In the genomic region with DNA sequence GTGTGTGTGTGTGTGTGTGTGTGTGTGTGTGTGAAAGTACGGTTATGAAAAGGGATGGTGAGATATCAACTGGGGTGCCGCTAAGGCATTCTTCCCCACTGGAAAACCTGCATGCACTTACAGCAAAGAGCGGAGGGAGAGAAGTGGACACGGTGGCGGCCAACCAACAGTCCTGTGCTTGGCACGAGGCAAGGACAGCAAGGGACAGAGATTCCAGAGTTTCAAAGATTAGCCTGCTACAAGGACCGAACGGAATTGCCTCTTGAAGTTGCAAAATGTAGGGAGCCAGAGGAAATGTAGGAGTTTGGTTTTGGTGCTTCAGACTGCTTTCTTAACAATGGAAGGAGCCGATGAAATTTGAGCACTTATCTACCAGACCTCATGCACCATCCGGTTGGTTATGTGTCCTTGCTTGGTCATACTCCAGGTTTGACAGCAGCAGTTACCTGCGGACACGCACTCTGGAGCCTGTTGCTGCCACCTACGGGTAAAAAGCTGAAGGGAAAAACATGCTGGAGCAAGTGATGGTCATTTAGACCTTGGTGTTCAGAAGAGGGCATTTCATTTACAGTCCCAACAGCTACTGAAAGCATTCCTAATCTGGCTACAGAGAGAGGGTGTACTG, we compare ENCODE assay signal across 8 mouse cellular contexts. TPM values are rescaled to one million over a fixed set of nuclear protein-coding genes. Genes with fewer than 3 reads are reported as not detected.
DNase-seq lines count a peak whose midpoint lies in the region; ATAC-seq and TF ChIP-seq lines count a peak whose summit lies in the region.

No protein-coding gene starts in this region.

- H3K9me3 ChIP-seq in forebrain, postnatal 0 days (ENCODE audit: low read length), result no peaks in the 10 kb centered on the region
- H3K9me3 ChIP-seq in hindbrain, embryonic 10.5 days, result no peaks in the 10 kb centered on the region
- H3K9me3 ChIP-seq in lung, embryonic 14.5 days (ENCODE audit: low read depth, low read length), result no peaks in the 10 kb centered on the region

- H3K9ac ChIP-seq in forebrain, postnatal 0 days, result peak overlapping the region; percentile 94
- peak overlapping the region; percentile 71; the same call in 1 of the 2 replicates for H3K9ac ChIP-seq in lung, embryonic 14.5 days

- H3K4me3 ChIP-seq in forebrain, postnatal 0 days (ENCODE audit: low read depth, low read length), result peak overlapping the region; percentile 86
- peak overlapping the region; percentile 83 for H3K4me3 ChIP-seq in hindbrain, embryonic 10.5 days
- H3K4me3 ChIP-seq in lung, embryonic 14.5 days (ENCODE audit: low read depth, low read length), result peak overlapping the region; percentile 67

- H3K4me1 ChIP-seq in forebrain, postnatal 0 days (ENCODE audit: insufficient read depth), result no peaks in the 10 kb centered on the region; the same call in 1 of the 2 replicates
- H3K4me1 ChIP-seq in hindbrain, embryonic 10.5 days (replicated peaks), result peaks cover 9% of the 10 kb centered on the region
- no peaks in the 10 kb centered on the region for H3K4me1 ChIP-seq in lung, embryonic 14.5 days (ENCODE audit: insufficient read depth)

- peak; percentile 38 for DNase-seq in 3T3-L1 (ENCODE audit: low read depth, low spot score)
- peak; percentile 44 to 53 for DNase-seq in cerebellum, adult 18-20 months
- peak; percentile 82 for DNase-seq in forebrain, postnatal 0 days
- DNase-seq in hindbrain, embryonic 10.5 days (ENCODE audit: low spot score), result peak; percentile 62
- peak; percentile 58 for DNase-seq in layer of hippocampus, adult 9-10 months (ENCODE audit: low spot score)
- peak; percentile 78 for DNase-seq in lung, embryonic 14.5 days
- DNase-seq in retina, postnatal 1 day, result peak; percentile 67
- no peak for DNase-seq in spleen, postnatal 36 days (ENCODE audit: low spot score in 2 of 2)

- 1% methylated on average over 13 of the region's 13 CpGs for WGBS in forebrain, postnatal 0 days
- 4% methylated on average over 13 of the region's 13 CpGs for WGBS in hindbrain, embryonic 10.5 days
- 2% methylated on average over 13 of the region's 13 CpGs for WGBS in lung, embryonic 14.5 days

- TF ChIP-seq CTCF in forebrain, postnatal 0 days (IDR thresholded peaks at IDR 0.05; ENCODE audit: low read depth), result peak; percentile 77
- peak; percentile 74 for TF ChIP-seq CTCF in lung, embryonic 14.5 days (IDR thresholded peaks at IDR 0.05; ENCODE audit: low read depth)

- no peaks in the 10 kb centered on the region for H3K36me3 ChIP-seq in forebrain, postnatal 0 days (ENCODE audit: insufficient read depth)
- no peaks in the 10 kb centered on the region for H3K36me3 ChIP-seq in hindbrain, embryonic 10.5 days
- no peaks in the 10 kb centered on the region for H3K36me3 ChIP-seq in lung, embryonic 14.5 days (ENCODE audit: insufficient read depth)

- peak overlapping the region; percentile 57 for H3K4me2 ChIP-seq in forebrain, postnatal 0 days (ENCODE audit: low read depth)
- peak overlapping the region; percentile 96 for H3K4me2 ChIP-seq in lung, embryonic 14.5 days

- peak overlapping the region; percentile 93 for H3K27ac ChIP-seq in forebrain, postnatal 0 days (ENCODE audit: low read depth, low read length)
- peak overlapping the region; percentile 88 for H3K27ac ChIP-seq in hindbrain, embryonic 10.5 days
- no peak overlapping the region for H3K27ac ChIP-seq in lung, embryonic 14.5 days (ENCODE audit: low read depth)

- H3K27me3 ChIP-seq in forebrain, postnatal 0 days (ENCODE audit: insufficient read depth, low read length), result no peaks in the 10 kb centered on the region
- peaks cover 8% of the 10 kb centered on the region; the same call in 1 of the 2 replicates for H3K27me3 ChIP-seq in hindbrain, embryonic 10.5 days (ENCODE audit: insufficient read depth, poor library complexity, severe bottlenecking)
- 0 out of 2 replicates have a peak, but pooled peaks cover 4% of the 10 kb centered on the region for H3K27me3 ChIP-seq in lung, embryonic 14.5 days (ENCODE audit: insufficient read depth, low read length)

- peak; percentile 47 for ATAC-seq in forebrain, postnatal 0 days
- ATAC-seq in lung, embryonic 14.5 days (ENCODE audit: insufficient read depth), result peak; percentile 63; the same call in 1 of the 2 replicates

RNA-seq across cellular contexts. Expression of gene Nkain2, which starts 0.4 kb away (rescaled TPM):
- total RNA-seq in forebrain, postnatal 0 days (2014; rRNA removed), result 85.0 and 90.1 TPM in 2 replicates
- 24.7 and 25.9 TPM in 2 replicates for polyA plus RNA-seq in forebrain, postnatal 0 days (2015; fragmentation: Nextera tagmentation; extraction: Ambion mirVana)
- 0.65 and 0.73 TPM in 2 replicates for polyA plus RNA-seq in hindbrain, embryonic 10.5 days (2016; fragmentation: Nextera tagmentation; extraction: Ambion mirVana)
- 0.58 and 0.88 TPM in 2 replicates for polyA plus RNA-seq in lung, embryonic 14.5 days (2014; fragmentation: Nextera tagmentation; extraction: Ambion mirVana)

Comparison
In these comparisons a context has a peak if more than half of its experiments do, and no peak if none do; other contexts are left out.
1. DNase-seq: peak in 3T3-L1 (single experiment), cerebellum, adult 18-20 months (2 of 2), forebrain, postnatal 0 days (single experiment), hindbrain, embryonic 10.5 days (single experiment), layer of hippocampus, adult 9-10 months (single experiment), lung, embryonic 14.5 days (single experiment) and retina, postnatal 1 day (single experiment); none in spleen, postnatal 36 days (0 of 2).
2. RNA of gene Nkain2, which starts 0.4 kb away (polyA plus RNA-seq): 24.7 to 25.9 TPM in forebrain, postnatal 0 days; 0.58 to 0.88 TPM in lung, embryonic 14.5 days and 0.65 to 0.73 TPM in hindbrain, embryonic 10.5 days; every median in the first group is over 10 times any median in the second.
3. Peak in every context shown above with its lines, with median percentiles within 50 percentile points of each other: H3K4me3 ChIP-seq.